Mouse (Mus musculus) embryo, embryonic 11.5 days (tissue): ENCODE measurements around the gene Rgl1.

ENCODE experiments used
- DNase-seq: peaks from one replicate; pipeline ENCODE4 v3.0.0-alpha.2; 2012; ENCODE audit warnings: low read depth, low spot score

The Rgl1 gene

DNA sequence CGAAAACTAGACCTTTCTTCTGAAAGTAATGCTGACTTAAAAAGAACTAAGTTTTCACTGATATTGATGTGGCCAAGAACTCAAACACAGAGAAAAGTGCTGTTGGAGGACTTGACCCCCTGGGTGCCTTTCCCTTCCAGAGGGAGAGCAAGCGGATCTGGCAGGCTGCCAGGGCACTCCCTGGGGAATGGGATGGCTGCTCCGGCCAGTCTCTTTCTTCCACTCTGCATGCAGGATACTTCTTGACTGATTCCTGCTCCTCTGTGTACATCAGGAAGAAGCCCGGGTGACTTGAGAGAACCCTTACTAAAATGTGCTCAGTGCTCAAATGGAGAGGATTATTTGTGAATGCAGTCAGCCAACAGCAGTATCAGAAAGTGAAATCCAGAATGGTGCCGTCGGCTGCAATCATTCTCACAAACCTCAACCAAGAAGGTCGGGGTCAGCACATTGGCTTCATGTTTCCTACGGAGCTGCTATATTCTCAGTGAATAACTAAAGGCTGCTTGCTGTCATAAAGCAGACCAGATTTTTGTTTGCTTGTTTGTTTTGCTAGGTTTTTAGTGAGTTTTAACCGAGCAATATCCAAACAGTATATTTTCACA lies 176.7 kb downstream of the Rgl1 start:
- no peak for DNase-seq

DNA sequence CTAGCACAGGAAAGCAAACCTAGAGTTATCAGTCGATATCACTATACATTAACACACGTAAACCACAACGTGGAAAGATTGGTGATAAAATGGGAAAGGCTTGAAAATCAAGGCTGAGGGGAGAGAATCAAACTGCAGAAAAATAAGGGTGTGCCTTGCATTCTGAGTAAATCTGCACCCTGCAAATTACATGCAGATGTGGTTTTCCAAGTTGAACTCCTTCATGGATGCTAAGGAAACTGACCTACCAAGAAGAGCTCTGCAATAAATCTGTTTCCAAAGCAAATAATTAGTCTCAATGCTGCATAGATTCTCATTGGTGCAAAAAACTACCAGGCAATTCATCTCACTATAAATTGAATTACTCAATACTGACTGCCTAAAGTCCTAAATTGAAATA lies 178.7 kb downstream of the Rgl1 start:
- no peak for DNase-seq

DNA sequence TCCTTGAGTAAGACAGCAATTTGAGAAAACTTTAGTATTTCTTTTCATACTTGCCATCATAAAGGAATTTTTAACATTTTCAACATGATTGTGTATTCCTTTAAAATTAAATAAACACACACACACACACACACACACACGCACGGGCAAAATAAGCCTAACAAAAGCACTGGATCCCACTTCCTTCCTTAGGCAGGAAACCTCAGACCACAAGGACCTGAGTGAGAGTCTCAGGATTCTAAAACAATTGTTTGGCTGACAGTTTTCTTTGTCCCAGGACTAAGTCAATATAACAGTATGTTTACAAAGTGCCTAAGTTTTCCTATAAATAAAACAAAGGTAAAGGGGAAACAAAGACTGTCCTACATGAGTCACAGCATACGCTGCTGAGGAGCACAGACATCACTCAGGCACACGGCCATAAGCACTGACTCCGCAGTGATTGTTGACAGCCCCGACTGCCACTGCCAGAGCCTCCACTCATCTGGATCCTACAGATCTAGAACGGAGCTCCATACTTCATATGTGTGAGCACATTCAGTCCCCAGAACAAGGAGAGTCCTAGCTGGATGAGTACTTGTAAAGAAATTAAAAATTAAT lies 180.7 kb downstream of the Rgl1 start:
- DNase-seq = no peak

DNA sequence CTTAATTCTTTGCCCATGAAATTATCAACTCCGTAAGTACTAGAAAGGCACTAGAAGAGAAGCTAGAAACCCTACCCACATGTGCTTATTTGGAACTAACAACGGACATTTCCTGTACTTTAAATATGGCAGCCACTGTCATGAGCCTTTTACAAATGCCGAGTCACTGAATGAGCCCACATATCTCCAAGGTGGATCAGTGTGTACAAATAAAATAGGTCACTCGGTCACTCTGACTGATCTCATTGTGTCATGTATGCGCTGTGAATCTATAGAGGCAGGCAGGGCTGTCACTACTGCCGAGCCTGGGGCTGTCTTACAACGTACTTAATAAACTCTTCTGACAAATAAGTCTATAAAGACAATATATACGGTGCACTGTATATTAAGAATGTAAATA lies 181.2 kb downstream of the Rgl1 start:
- DNase-seq = no peak

DNA sequence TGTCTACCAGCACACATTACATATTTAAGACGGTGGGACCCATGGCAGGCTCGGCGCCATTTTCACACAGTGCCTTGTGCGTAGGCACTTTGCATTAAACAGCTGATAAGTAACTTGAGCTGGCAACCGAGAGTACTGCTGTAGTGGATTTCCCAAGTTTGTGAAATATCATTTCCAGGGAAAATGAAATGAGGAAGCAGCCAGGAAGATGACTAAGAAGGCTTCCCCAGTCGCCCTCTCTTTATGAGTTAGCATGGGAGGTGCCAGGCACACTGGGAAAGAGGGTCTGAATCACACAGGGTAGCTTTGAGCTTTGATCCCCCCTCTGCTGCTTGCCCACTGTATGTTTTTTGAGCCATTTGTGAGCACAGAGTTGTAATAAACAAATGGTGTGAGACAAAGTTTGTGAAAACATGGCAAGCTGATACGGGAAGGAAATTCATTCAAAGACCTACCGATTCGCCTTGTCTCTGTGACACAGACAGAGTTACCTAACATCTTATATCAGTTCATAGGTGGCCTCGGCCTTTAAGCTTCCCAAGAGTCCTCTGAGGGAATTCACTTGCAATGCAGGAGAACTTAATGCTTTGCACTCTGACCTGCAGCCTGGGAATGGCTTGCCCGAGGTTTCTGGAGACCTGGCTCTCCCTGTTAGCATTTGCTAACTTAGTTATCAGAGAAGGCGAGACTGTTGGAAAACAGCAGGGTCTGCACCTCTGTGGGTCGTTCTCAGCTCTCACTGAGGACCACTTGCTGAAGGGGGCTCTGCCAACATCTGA lies 184.8 kb downstream of the Rgl1 start:
- DNase-seq = no peak

DNA sequence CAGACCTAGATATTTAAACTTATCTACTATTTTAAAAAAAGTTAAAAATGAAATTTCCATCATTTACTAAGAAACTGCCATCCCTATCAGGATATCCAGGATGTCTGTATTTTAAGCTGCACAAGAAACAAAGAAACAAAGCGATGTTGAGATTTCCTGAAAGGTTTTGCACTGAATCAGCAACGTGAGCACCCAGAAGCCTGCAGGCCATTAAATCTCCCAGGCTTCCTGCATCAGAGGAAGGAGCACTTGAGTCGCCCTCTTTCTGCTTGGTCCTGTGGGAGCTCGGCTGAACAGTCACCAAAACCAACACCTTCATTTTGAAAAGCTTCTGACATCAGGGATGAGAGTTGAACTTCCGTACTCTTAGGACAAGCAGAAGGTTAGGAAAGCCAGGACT lies 187.2 kb downstream of the Rgl1 start:
- DNase-seq = no peak

DNA sequence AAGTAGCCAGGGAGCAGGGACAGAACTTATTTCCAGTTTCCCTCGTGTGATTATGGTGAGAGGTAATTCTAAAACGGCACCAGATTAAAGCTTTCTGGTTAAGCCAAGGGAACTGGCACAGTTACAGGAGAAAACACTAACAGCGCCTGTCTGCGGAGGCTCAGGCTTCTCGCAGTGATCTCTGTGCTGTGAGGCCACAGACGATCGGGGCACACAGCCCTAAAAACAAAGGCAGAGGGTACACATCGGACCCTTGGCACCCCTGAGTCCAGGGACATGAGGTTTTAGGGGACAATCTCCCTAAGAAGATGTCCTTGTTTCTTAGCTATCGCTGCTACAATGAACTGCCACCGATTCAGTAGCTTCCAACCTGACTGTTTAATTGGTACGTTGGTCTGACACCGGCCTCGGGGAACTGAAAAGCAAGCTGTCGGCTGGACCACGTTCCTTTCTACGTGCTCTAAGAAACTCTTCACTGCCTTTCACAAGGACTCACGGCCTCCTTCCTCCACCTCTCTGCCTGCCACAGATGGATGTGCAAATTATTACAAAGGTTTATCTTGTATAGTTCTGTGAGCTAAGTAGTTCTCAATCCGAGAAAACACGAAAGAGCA lies 187.9 kb downstream of the Rgl1 start:
- no peak for DNase-seq

DNA sequence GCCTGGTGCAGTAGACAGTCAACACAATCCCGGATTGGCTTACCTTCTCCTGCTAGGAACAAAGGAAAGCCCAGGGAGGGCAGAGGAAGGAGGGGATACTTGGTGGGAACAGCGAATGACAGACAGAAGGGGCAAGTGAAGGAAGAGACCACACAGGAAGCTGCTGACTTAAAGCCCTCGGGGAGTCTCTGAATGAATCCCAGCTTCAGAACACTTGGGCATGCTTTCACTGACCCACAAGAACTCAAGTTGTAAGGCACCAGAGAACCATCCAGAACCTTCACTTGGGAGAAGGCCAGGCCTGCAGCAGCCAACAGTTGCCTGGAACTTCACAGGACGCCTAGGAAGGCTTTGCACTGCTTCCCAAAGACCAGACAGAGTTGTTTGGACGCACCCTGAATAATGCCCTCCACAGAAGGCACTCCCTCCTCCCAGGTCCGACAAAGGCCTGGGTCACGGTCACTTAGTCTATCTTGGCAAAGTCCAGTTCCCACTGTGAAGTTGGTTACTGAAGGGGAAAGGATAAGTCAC lies 189.5 kb downstream of the Rgl1 start:
- no peak for DNase-seq

DNA sequence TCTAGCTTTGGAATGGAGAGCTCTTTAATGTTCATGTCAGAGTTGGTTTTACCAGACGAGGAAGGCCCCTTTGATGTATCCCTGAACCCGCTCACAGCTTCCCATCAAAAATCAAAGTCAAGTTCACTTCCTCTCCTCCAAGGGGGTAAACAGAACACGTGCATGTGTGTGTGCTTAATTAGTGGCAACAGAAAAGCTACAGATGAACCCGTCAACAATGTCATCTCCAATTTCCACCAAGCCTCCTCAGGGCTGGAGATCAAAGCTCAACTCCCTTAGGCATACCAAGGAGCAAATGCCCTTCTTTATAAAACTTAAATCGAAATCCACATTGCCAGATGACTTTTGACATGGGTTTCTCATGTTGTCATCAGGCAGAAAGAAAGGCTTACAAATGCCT lies 191.1 kb downstream of the Rgl1 start:
- no peak for DNase-seq

DNA sequence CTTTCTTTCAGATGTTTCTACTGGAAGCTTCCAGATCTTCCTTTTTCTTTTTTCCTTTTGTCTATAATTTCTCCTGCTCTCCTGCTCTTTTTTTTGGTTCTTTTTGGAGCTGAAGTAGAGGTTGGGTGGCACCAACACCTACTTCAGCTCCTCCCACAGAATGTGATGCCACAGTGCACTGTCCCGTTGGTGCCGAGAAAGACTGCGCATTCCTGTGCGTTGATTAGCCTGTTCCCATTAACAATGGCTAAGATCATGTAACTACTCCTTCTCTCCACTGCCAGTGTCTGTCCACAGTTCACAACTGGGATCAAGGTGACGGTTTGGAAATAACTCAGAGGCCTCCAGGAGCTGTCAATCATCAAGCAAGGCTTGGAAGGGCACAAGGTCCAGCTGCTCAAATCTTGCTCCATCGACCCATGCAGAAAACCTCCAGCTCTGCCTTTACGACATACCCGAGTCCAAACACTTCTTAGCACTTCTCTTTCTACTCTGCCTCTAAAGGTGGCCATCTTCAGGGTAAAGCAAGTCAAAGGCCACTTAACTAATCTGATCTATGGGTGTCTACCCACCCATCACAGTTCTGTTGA lies 192.6 kb downstream of the Rgl1 start:
- no peak for DNase-seq

DNA sequence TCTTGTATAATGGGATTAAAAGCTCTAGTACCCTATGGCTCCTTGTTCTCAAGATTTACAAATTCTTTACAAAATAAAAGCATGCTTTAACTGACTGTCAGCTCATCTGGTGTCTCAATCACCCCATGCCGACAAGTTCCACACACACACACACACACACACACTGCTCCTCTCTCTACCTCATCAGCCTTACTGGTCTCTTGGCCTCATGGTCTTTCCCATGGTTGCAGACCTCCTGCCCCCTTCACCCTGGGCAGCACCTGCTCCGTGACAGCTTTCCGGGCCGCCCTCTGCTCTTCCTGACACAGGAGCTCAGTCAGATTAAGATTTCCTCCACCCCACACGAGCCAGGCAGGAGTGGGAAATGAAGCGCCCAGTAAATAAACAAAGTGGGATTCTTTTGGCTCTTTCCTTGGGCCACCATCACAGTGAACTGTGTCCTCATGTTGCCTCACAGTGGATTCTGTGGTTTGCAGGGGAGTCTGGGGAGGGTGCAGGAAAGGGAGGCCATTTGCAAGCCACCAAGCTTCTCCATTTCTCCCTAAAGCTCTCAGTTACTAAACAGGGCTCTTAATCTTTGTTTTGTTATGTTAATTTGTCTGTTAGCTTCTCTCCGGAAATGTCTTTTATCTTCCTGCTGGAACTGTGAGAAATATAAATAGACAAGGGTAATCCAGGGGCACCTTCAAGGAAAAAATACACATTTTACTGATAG lies 193.2 kb downstream of the Rgl1 start:
- DNase-seq = no peak

DNA sequence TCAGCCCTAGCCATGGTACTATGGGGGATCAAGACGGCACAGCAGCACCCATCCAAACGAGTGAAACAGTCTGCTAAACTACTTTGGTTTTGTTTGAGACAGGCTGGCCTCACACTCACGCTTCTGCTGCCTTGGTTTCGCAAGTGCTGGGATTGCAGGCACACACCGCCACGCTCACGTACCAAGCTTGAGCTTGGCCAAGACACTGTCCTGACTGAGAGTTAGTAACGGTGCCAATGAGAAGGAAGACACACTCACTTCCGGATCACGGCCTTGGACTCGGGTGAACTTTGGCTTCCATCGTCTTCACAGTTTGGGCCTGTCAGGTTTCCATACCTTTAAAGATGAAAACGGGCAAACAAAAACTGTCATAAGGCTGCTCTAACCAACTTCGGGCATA lies 194.8 kb downstream of the Rgl1 start:
- no peak for DNase-seq

DNA sequence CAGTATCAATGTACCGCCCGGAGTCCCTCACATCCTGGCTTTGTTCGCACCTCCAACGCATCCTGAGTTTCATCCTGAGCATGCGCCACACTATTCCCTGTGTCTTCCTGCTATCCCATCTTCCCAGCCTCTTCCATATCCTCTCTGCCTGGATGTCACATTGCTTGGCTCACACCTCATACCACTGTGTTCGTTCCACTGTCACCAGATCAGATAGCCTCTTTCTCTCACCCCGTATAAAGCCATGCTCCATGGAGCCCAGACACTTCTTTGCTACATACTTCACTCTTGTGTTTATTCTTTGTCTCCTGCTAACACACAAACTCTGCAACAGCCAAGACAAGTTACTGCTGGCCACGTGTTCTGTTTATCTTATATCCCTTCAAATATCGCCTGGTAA lies 195.5 kb downstream of the Rgl1 start:
- no peak for DNase-seq

DNA sequence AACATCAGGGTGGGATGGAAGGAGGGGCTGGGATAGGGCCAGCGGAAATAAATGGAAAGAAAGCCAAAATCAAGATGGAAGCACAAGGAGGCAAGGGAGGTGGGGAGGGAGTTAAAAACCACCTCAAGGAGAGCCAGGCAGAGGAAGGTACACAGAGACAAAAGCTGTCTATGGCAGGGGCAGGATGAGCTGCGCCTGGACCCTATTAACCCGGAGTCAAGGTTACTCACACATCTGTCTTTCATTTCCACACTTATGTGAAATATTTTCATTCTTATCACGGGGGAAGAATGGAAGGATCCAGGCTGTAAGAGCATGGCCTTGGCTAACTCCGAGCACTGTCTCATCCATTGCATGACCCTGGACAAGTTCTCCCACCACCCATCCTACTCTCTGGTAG lies 202.9 kb downstream of the Rgl1 start:
- no peak for DNase-seq

DNA sequence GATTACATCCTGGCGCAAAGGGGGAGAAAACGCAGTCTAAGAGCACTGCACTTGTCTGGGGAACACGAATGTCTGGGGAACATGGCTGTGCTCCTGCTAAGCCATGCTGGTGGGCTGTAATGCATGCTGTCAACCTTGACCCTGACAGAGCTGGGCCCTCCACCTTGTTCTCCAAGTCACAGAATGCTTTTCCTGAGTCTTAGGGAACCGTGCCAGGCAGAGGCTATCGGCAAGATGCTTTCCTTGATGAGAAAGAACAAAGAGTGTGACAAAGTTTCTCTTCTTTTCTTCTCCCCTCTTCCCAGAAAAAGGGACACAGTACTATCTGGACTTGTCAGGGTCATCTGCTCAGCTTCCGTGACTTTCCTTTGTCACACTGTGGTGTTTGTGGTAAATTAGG lies 203.3 kb downstream of the Rgl1 start:
- DNase-seq = no peak

DNA sequence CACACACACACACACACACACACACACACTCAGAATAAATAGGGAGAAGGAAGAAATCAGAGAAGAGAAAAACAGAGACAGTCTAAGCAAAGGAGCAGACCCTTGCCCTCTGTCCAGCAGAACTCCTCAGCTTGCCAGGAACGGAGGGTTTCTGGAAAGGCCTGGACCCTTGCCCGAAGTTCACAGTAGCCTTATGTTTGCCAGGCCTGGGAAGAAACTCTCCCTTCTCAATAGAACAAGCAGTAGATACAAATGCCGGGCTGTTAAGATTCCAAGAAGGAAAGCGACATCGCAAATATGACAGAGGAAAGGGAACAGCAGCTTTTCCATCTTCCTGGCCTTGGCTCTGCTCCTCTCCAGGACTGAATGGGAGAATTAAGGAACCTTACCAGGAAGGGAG lies 205.7 kb downstream of the Rgl1 start:
- no peak for DNase-seq

DNA sequence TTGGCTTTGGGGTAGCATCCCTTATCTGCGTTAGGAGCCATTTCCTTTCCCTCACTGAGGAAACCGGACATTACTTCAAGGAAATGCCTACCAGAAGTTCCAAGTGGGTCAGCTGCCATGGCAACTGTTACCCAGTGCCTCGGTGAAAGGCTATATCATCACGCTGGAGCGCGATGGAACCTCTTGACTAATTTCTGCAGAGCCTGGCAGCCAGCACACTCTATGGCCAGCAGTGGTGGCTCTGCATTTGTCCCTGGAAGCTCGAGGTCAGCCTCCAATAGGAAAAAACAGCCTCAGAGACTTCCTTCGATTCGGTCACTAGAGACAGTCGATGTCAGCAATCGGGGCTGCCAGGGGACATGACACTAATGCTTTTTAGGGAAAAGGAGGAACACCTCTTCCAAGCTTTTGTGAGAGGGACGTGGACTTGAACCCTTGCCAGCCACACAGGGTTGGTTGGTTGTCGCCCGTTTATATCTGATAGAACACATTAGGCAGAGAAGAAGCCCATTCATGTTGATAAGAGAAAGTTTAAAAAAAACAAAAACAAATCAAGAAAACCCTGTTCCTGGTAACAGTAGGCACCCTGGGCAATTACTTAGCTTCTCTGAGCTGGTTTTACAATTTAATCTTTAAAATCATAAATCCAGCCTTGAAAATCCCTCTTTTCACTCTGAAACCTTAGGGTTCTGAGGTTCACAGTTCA lies 209.4 kb downstream of the Rgl1 start:
- no peak for DNase-seq

DNA sequence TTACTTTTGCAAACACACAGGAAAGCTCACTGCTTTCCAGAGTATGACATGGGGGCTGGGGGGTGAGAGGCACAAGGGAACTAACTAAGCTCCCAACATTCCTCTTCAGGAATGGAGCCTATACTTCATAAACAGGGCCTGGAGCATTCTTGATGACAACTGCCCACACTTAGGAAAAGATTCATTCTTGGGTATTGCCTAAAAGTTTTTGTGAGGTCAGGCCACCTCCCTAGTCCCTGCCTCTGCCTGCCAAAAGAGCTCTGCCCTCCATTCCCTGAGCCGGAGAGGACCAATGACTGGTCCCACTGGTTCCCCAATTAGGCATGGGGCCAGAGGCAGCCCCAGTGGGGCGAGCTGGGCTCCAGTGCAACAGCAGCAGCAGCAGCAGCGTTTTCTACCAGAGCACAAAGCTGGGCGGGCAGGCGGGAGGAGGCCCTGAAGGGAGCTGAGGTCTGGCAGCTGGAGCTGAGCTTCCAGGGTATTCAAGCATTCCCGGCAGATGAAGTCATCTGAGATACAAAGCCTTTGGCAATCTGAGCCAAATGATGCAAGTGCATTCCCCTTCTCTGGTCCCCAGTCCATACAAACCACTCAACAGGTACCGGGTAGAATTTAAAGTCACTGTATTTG lies 210.1 kb downstream of the Rgl1 start:
- peak; percentile 36 for DNase-seq

DNA sequence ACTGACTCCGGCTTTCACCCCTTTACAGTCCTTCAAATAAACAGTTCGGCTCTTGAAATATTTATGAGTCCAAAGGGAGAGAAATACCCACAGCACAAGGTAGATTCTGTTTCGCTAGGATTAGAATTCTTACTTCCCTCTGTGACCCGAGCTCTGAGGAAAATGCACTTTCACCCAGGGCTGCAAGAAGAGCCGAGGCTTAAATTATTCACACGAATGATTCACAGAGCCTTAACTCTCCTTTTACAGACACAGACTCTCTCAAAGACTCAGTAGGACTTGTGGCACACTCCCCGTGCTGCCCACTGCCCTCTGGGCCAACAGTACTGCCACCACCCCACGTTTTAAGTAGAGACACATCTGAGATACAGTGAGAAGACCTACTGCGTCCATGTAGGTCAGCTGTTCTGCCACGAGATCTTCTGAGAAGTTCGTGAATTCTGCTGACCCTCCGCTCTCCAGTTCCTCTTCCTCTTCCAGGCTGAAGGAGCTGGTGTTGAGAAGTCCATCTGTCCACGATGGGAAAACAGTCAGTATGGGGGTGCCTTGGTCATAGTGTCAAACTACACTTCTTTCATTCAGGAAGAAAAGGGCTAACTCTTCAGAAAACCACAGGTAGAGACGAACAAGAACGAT lies 212.1 kb downstream of the Rgl1 start:
- no peak for DNase-seq

DNA sequence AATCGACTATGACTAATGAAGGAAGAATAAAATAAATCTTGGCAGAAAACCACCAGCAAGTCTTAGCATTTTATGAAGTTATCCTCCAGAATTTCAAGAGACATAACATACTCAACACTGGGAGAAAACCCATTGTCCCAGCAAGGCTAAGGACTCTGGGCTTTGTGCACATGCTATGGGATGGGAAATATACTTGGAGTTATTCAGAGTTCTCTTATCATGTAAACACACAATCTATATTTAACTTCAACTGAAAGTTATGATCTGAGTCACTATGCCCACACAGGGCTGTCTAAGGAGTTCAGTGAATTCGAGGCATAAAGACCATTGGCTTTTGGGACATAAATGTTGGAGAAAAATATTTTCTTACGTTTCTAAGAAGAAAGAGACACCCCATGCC lies 215.2 kb downstream of the Rgl1 start:
- no peak for DNase-seq
